Mouse (Mus musculus): ENCODE measurements around the gene Mapk8ip1.

GRCm38 (mm10) chr2:92438567-92438966 lies 37.5 kb upstream of the Mapk8ip1 start:
- TF ChIP-seq CTCF (IDR thresholded peaks at IDR 0.05; ENCODE audit: low read depth, low read length): no peak
- TF ChIP-seq TAL1 (conservative IDR thresholded peaks at IDR 0.05; ENCODE audit: low read depth, low read length): no peak
- TF ChIP-seq GATA1 (IDR thresholded peaks at IDR 0.05; ENCODE audit: borderline replicate concordance, low read length): no peak
- TF ChIP-seq POLR2AphosphoS5 (IDR thresholded peaks at IDR 0.05; ENCODE audit: insufficient replicate concordance, low read depth, low read length): no peak
- no peak for TF ChIP-seq GATA2 (IDR thresholded peaks at IDR 0.05; ENCODE audit: borderline replicate concordance, low read depth, low read length)
